Mouse (Mus musculus): ENCODE data around the gene Cenpx. TPM values are rescaled to one million over a fixed set of nuclear protein-coding genes. Genes with fewer than 3 reads are reported as not detected.

Gene Cenpx
- polyA plus RNA-seq, 2 experiments from 2014 or later, result 152 to 156 TPM

Other genes starting within 250 kb of the Cenpx start
- 10 to 100 TPM; 34.8 to 44.8 TPM for gene Arl16, start 246.1 kb downstream of the Cenpx start, polyA plus RNA-seq (2017; shearing (Covaris generic))
- gene Mrpl12, start 229.1 kb downstream of the Cenpx start, polyA plus RNA-seq (2017; shearing (Covaris generic)), result 10 to 100 TPM; 67.0 to 68.0 TPM
- gene Slc25a10, start 221.9 kb downstream of the Cenpx start, polyA plus RNA-seq (2017; shearing (Covaris generic)), result 10 to 100 TPM; 11.0 to 14.3 TPM
- not detected for gene Gcgr, start 183.0 kb downstream of the Cenpx start, polyA plus RNA-seq (2017; shearing (Covaris generic))
- 100 to 1,000 TPM; 114 to 126 TPM for gene Mcrip1, start 164.0 kb downstream of the Cenpx start, polyA plus RNA-seq (2017; shearing (Covaris generic))
- not detected for gene Ppp1r27, start 162.6 kb downstream of the Cenpx start, polyA plus RNA-seq (2017; shearing (Covaris generic))
- 100 to 1,000 TPM; 162 to 169 TPM for gene P4hb, start 140.5 kb downstream of the Cenpx start, polyA plus RNA-seq (2017; shearing (Covaris generic))
- gene Arhgdia, start 132.1 kb downstream of the Cenpx start, polyA plus RNA-seq (2017; shearing (Covaris generic)), result 100 to 1,000 TPM; 554 to 866 TPM
- 10 to 100 TPM in 1 of 2 experiments, 1 to 10 TPM in 1; 8.5 to 42.6 TPM for gene Alyref, start 115.4 kb downstream of the Cenpx start, polyA plus RNA-seq (2017; shearing (Covaris generic))
- 100 to 1,000 TPM; 122 to 134 TPM for gene Anapc11, start 115.3 kb downstream of the Cenpx start, polyA plus RNA-seq (2017; shearing (Covaris generic))
- gene Npb, start 105.3 kb downstream of the Cenpx start, polyA plus RNA-seq (2017; shearing (Covaris generic)), result not detected
- gene Pcyt2, start 95.8 kb downstream of the Cenpx start, polyA plus RNA-seq (2017; shearing (Covaris generic)), result 100 to 1,000 TPM; 101 to 179 TPM
- gene Sirt7, start 88.5 kb downstream of the Cenpx start, polyA plus RNA-seq (2017; shearing (Covaris generic)), result 10 to 100 TPM; 66.4 to 66.7 TPM
- gene Mafg, start 80.1 kb downstream of the Cenpx start, polyA plus RNA-seq (2017; shearing (Covaris generic)), result 10 to 100 TPM; 11.3 to 16.0 TPM
- gene Pycr1, start 70.0 kb downstream of the Cenpx start, polyA plus RNA-seq (2017; shearing (Covaris generic)), result 1 to 10 TPM; 1.5 to 1.8 TPM
- not detected for gene Myadml2, start 65.6 kb downstream of the Cenpx start, polyA plus RNA-seq (2017; shearing (Covaris generic))
- not detected for gene Notum, start 52.6 kb downstream of the Cenpx start, polyA plus RNA-seq (2017; shearing (Covaris generic))
- 100 to 1,000 TPM in 1 of 2 experiments, 10 to 100 TPM in 1; 82.3 to 134 TPM for gene Aspscr1, start 40.8 kb downstream of the Cenpx start, polyA plus RNA-seq (2017; shearing (Covaris generic))
- gene Lrrc45, start 187 bp upstream of the Cenpx start, polyA plus RNA-seq (2017; shearing (Covaris generic)), result 10 to 100 TPM; 26.8 to 34.4 TPM
- gene Rac3, start 7.7 kb upstream of the Cenpx start, polyA plus RNA-seq (2017; shearing (Covaris generic)), result not detected
- 10 to 100 TPM; 15.1 to 17.4 TPM for gene Dcxr, start 13.5 kb upstream of the Cenpx start, polyA plus RNA-seq (2017; shearing (Covaris generic))
- not detected for gene Cbr2, start 18.4 kb upstream of the Cenpx start, polyA plus RNA-seq (2017; shearing (Covaris generic))
- gene Hmga1b, start 49.1 kb upstream of the Cenpx start, polyA plus RNA-seq (2017; shearing (Covaris generic)), result 10 to 100 TPM in 1 of 2 experiments, 1 to 10 TPM in 1; 3.6 to 24.6 TPM
- 1 to 10 TPM; 2.8 to 4.1 TPM for gene Rfng, start 70.5 kb upstream of the Cenpx start, polyA plus RNA-seq (2017; shearing (Covaris generic))
- 100 to 1,000 TPM; 126 to 160 TPM for gene Gps1, start 70.5 kb upstream of the Cenpx start, polyA plus RNA-seq (2017; shearing (Covaris generic))
- gene Dus1l, start 82.7 kb upstream of the Cenpx start, polyA plus RNA-seq (2017; shearing (Covaris generic)), result 10 to 100 TPM; 31.4 to 35.3 TPM
- gene Fasn, start 110.8 kb upstream of the Cenpx start, polyA plus RNA-seq (2017; shearing (Covaris generic)), result 10 to 100 TPM; 24.1 to 34.8 TPM
- gene Ccdc57, start 219.1 kb upstream of the Cenpx start, polyA plus RNA-seq (2017; shearing (Covaris generic)), result 1 to 10 TPM in 1 of 2 experiments, under 1 TPM in 1; 0.12 to 1.1 TPM
- gene Slc16a3, start 234.7 kb upstream of the Cenpx start, polyA plus RNA-seq (2017; shearing (Covaris generic)), result 1 to 10 TPM; 3.5 to 5.3 TPM

Data from CD4-positive, CD25-positive, alpha-beta regulatory T cell, adult 4 months (primary cell).